Mouse (Mus musculus): ENCODE results near the gene Mb. TPM values are rescaled to one million over a fixed set of nuclear protein-coding genes. Genes with fewer than 3 reads are reported as not detected.

Gene Mb
- polyA plus RNA-seq, 1 experiment = 0.91 TPM

DNA sequence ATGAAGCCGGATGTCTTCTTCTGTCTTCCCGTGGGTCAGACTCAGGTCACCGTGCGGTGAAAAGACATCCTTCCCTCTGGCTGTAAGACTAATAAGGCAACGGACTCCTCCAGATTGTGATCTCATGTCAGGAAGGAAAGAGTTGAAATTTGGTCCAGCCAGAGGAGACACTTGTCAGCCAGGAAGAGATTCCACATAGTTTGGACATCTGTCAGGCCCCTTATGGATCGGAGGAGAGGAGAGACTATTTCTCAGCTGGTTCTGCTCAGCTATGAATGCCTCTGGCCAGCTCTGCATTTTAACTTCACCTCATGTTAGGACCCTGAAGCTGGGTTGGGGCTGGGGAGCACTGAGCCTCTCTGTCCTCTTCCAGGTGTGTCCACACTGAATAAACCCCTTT is 36.0 kb downstream of the Mb start:
- no peak for DNase-seq (ENCODE audit: low read depth in 1 of 2, low spot score in 2 of 2)
- Histone ChIP-seq H3K4me1 (ENCODE audit: control insufficient read depth, insufficient read depth, insufficient read length) (no peaks in the 10 kb centered on the region), H3K36me3 (ENCODE audit: control insufficient read depth, insufficient read depth, low read length) (no peaks in the 10 kb centered on the region), H3K27ac (ENCODE audit: insufficient read depth, low read length) (no peak overlapping the region), H3K27me3 (ENCODE audit: control insufficient read depth, insufficient read depth, low read length) (no peaks in the 10 kb centered on the region), H3K4me3 (ENCODE audit: extremely low read depth, insufficient read depth, insufficient read length) (no peak overlapping the region)
- TF ChIP-seq POLR2A (IDR thresholded peaks at IDR 0.05; ENCODE audit: low read depth, low read length) = no peak
- no peak for TF ChIP-seq CTCF (IDR thresholded peaks at IDR 0.05; ENCODE audit: extremely low read depth, insufficient read depth, insufficient read length, insufficient replicate concordance)
- WGBS = 59% methylated on average over 6 of the region's 6 CpGs

- no peak for DNase-seq (ENCODE audit: low read depth in 1 of 2, low spot score in 2 of 2)
- TF ChIP-seq CTCF (IDR thresholded peaks at IDR 0.05; ENCODE audit: extremely low read depth, insufficient read depth, insufficient read length, insufficient replicate concordance) (no peak), POLR2A (IDR thresholded peaks at IDR 0.05; ENCODE audit: low read depth, low read length) (no peak)
- Histone ChIP-seq H3K27ac (ENCODE audit: insufficient read depth, low read length) (no peak overlapping the region), H3K4me3 (ENCODE audit: extremely low read depth, insufficient read depth, insufficient read length) (no peak overlapping the region), H3K36me3 (ENCODE audit: control insufficient read depth, insufficient read depth, low read length) (no peaks in the 10 kb centered on the region), H3K4me1 (ENCODE audit: control insufficient read depth, insufficient read depth, insufficient read length) (no peaks in the 10 kb centered on the region), H3K27me3 (ENCODE audit: control insufficient read depth, insufficient read depth, low read length) (no peaks in the 10 kb centered on the region)
- WGBS = 43% methylated on average over 15 of the region's 15 CpGs
Measured at GRCm38 (mm10) chr15:77013753-77014241, 36.7 kb downstream of the Mb start.

- DNase-seq (ENCODE audit: low read depth in 1 of 2, low spot score in 2 of 2) = no peak
- Histone ChIP-seq H3K27ac (ENCODE audit: insufficient read depth, low read length) (no peak overlapping the region), H3K36me3 (ENCODE audit: control insufficient read depth, insufficient read depth, low read length) (no peaks in the 10 kb centered on the region), H3K4me1 (ENCODE audit: control insufficient read depth, insufficient read depth, insufficient read length) (no peaks in the 10 kb centered on the region), H3K4me3 (ENCODE audit: extremely low read depth, insufficient read depth, insufficient read length) (no peak overlapping the region), H3K27me3 (ENCODE audit: control insufficient read depth, insufficient read depth, low read length) (no peaks in the 10 kb centered on the region)
- WGBS = 91% methylated on average over 6 of the region's 6 CpGs
- TF ChIP-seq CTCF (IDR thresholded peaks at IDR 0.05; ENCODE audit: extremely low read depth, insufficient read depth, insufficient read length, insufficient replicate concordance) (no peak), POLR2A (IDR thresholded peaks at IDR 0.05; ENCODE audit: low read depth, low read length) (no peak)
Measured at GRCm38 (mm10) chr15:77008851-77009250, 41.6 kb downstream of the Mb start.

GRCm38 (mm10) chr15:77003868-77004215 is 46.6 kb downstream of the Mb start:
- H3K27me3 ChIP-seq (ENCODE audit: control insufficient read depth, insufficient read depth, low read length) = no peaks in the 10 kb centered on the region
- no peak overlapping the region for H3K27ac ChIP-seq (ENCODE audit: insufficient read depth, low read length)
- TF ChIP-seq CTCF (IDR thresholded peaks at IDR 0.05; ENCODE audit: extremely low read depth, insufficient read depth, insufficient read length, insufficient replicate concordance) (peak; percentile 27; the same call in 1 of the 2 replicates), POLR2A (IDR thresholded peaks at IDR 0.05; ENCODE audit: low read depth, low read length) (no peak)
- H3K4me1 ChIP-seq (ENCODE audit: control insufficient read depth, insufficient read depth, insufficient read length) = no peaks in the 10 kb centered on the region
- no peaks in the 10 kb centered on the region for H3K36me3 ChIP-seq (ENCODE audit: control insufficient read depth, insufficient read depth, low read length)
- no peak for DNase-seq (ENCODE audit: low read depth in 1 of 2, low spot score in 2 of 2)
- H3K4me3 ChIP-seq (ENCODE audit: extremely low read depth, insufficient read depth, insufficient read length) = no peak overlapping the region
- 25% methylated on average over 3 of the region's 3 CpGs for WGBS

GRCm38 (mm10) chr15:77003173-77003867 is 47.1 kb downstream of the Mb start:
- TF ChIP-seq POLR2A (IDR thresholded peaks at IDR 0.05; ENCODE audit: low read depth, low read length) = no peak
- TF ChIP-seq CTCF (IDR thresholded peaks at IDR 0.05; ENCODE audit: extremely low read depth, insufficient read depth, insufficient read length, insufficient replicate concordance) = no peak
- Histone ChIP-seq H3K36me3 (ENCODE audit: control insufficient read depth, insufficient read depth, low read length) (no peaks in the 10 kb centered on the region), H3K27me3 (ENCODE audit: control insufficient read depth, insufficient read depth, low read length) (no peaks in the 10 kb centered on the region), H3K27ac (ENCODE audit: insufficient read depth, low read length) (no peak overlapping the region), H3K4me1 (ENCODE audit: control insufficient read depth, insufficient read depth, insufficient read length) (no peaks in the 10 kb centered on the region), H3K4me3 (ENCODE audit: extremely low read depth, insufficient read depth, insufficient read length) (no peak overlapping the region)
- 94% methylated on average over 3 of the region's 3 CpGs for WGBS
- no peak for DNase-seq (ENCODE audit: low read depth in 1 of 2, low spot score in 2 of 2)

- H3K4me3 ChIP-seq (ENCODE audit: extremely low read depth, insufficient read depth, insufficient read length) = no peak overlapping the region
- WGBS = 64% methylated on average over 21 of the region's 21 CpGs
- TF ChIP-seq POLR2A (IDR thresholded peaks at IDR 0.05; ENCODE audit: low read depth, low read length) = no peak
- TF ChIP-seq CTCF (IDR thresholded peaks at IDR 0.05; ENCODE audit: extremely low read depth, insufficient read depth, insufficient read length, insufficient replicate concordance) = no peak
- no peaks in the 10 kb centered on the region for H3K4me1 ChIP-seq (ENCODE audit: control insufficient read depth, insufficient read depth, insufficient read length)
- no peaks in the 10 kb centered on the region for H3K27me3 ChIP-seq (ENCODE audit: control insufficient read depth, insufficient read depth, low read length)
- no peak overlapping the region for H3K27ac ChIP-seq (ENCODE audit: insufficient read depth, low read length)
- DNase-seq (ENCODE audit: low read depth in 1 of 2, low spot score in 2 of 2) = no peak
- no peaks in the 10 kb centered on the region for H3K36me3 ChIP-seq (ENCODE audit: control insufficient read depth, insufficient read depth, low read length)
Measured at GRCm38 (mm10) chr15:76998878-76999588, 51.4 kb downstream of the Mb start.

- WGBS = 79% methylated on average over 2 of the region's 2 CpGs
- no peaks in the 10 kb centered on the region for H3K4me1 ChIP-seq (ENCODE audit: control insufficient read depth, insufficient read depth, insufficient read length)
- H3K27me3 ChIP-seq (ENCODE audit: control insufficient read depth, insufficient read depth, low read length) = no peaks in the 10 kb centered on the region
- no peak overlapping the region for H3K4me3 ChIP-seq (ENCODE audit: extremely low read depth, insufficient read depth, insufficient read length)
- no peak overlapping the region for H3K27ac ChIP-seq (ENCODE audit: insufficient read depth, low read length)
- no peaks in the 10 kb centered on the region for H3K36me3 ChIP-seq (ENCODE audit: control insufficient read depth, insufficient read depth, low read length)
- DNase-seq (ENCODE audit: low read depth in 1 of 2, low spot score in 2 of 2) = no peak
- TF ChIP-seq POLR2A (IDR thresholded peaks at IDR 0.05; ENCODE audit: low read depth, low read length) (no peak), CTCF (IDR thresholded peaks at IDR 0.05; ENCODE audit: extremely low read depth, insufficient read depth, insufficient read length, insufficient replicate concordance) (no peak)
Measured at GRCm38 (mm10) chr15:76998048-76998447, 52.4 kb downstream of the Mb start.

All from spleen, adult 2 months (tissue).